Mouse (Mus musculus): ENCODE data around the gene Dynlt1b. TPM values are rescaled to one million over a fixed set of nuclear protein-coding genes. Genes with fewer than 3 reads are reported as not detected.
"Not testable (repeated sequence)": the region's sequence is repeated elsewhere in the genome, so short reads cannot be mapped to it uniquely, and the experiment has no call there.

Dynlt1b gene
- polyA plus RNA-seq, 1 experiment from 2014 or later, result 468 TPM

GRCm38 (mm10) chr17:6445794-6446587, 16.1 kb downstream of the Dynlt1b start:
- ATAC-seq (replicated peaks; ENCODE audit: insufficient number of reproducible peaks, low FRiP score, low TSS enrichment); H3K27ac ChIP-seq (ENCODE audit: low read depth, low read length); H3K4me3 ChIP-seq (ENCODE audit: low read depth, low read length); H3K9me3 ChIP-seq (replicated peaks; ENCODE audit: control insufficient read depth, low read length); H3K27me3 ChIP-seq (ENCODE audit: control insufficient read depth, insufficient read depth, low read length); H3K36me3 ChIP-seq (ENCODE audit: control insufficient read depth, insufficient read depth, low read length); H3K9ac ChIP-seq (ENCODE audit: low read depth, low read length); H3K4me1 ChIP-seq (ENCODE audit: control insufficient read depth, insufficient read depth, low read length); H3K4me2 ChIP-seq: not testable (repeated sequence)
- WGBS (ENCODE audit: insufficient replicate concordance), result 69% methylated on average over 8 of the region's 16 CpGs

GRCm38 (mm10) chr17:6448293-6448692, 18.4 kb downstream of the Dynlt1b start:
- H3K9me3 ChIP-seq (replicated peaks; ENCODE audit: control insufficient read depth, low read length); ATAC-seq (replicated peaks; ENCODE audit: insufficient number of reproducible peaks, low FRiP score, low TSS enrichment); H3K4me1 ChIP-seq (ENCODE audit: control insufficient read depth, insufficient read depth, low read length); H3K4me2 ChIP-seq; H3K9ac ChIP-seq (ENCODE audit: low read depth, low read length); H3K36me3 ChIP-seq (ENCODE audit: control insufficient read depth, insufficient read depth, low read length); H3K27ac ChIP-seq (ENCODE audit: low read depth, low read length); H3K4me3 ChIP-seq (ENCODE audit: low read depth, low read length); H3K27me3 ChIP-seq (ENCODE audit: control insufficient read depth, insufficient read depth, low read length): not testable (repeated sequence)
- WGBS (ENCODE audit: insufficient replicate concordance), result 82% methylated on average over 8 of the region's 8 CpGs

- not testable (repeated sequence) for H3K4me1 ChIP-seq (ENCODE audit: control insufficient read depth, insufficient read depth, low read length); H3K27me3 ChIP-seq (ENCODE audit: control insufficient read depth, insufficient read depth, low read length); H3K27ac ChIP-seq (ENCODE audit: low read depth, low read length); H3K9ac ChIP-seq (ENCODE audit: low read depth, low read length); H3K36me3 ChIP-seq (ENCODE audit: control insufficient read depth, insufficient read depth, low read length); H3K9me3 ChIP-seq (replicated peaks; ENCODE audit: control insufficient read depth, low read length); H3K4me3 ChIP-seq (ENCODE audit: low read depth, low read length); H3K4me2 ChIP-seq; ATAC-seq (replicated peaks; ENCODE audit: insufficient number of reproducible peaks, low FRiP score, low TSS enrichment)
- WGBS (ENCODE audit: insufficient replicate concordance), result 80% methylated on average over 12 of the region's 12 CpGs
Observed at GRCm38 (mm10) chr17:6449166-6449565, 19.3 kb downstream of the Dynlt1b start.

- 88% methylated on average over 2 of the region's 10 CpGs for WGBS (ENCODE audit: insufficient replicate concordance)
- H3K4me1 ChIP-seq (ENCODE audit: control insufficient read depth, insufficient read depth, low read length); H3K36me3 ChIP-seq (ENCODE audit: control insufficient read depth, insufficient read depth, low read length); H3K27me3 ChIP-seq (ENCODE audit: control insufficient read depth, insufficient read depth, low read length); H3K9me3 ChIP-seq (replicated peaks; ENCODE audit: control insufficient read depth, low read length); H3K9ac ChIP-seq (ENCODE audit: low read depth, low read length); H3K4me3 ChIP-seq (ENCODE audit: low read depth, low read length); H3K4me2 ChIP-seq; ATAC-seq (replicated peaks; ENCODE audit: insufficient number of reproducible peaks, low FRiP score, low TSS enrichment); H3K27ac ChIP-seq (ENCODE audit: low read depth, low read length): not testable (repeated sequence)
Observed at GRCm38 (mm10) chr17:6451205-6451604, 21.3 kb downstream of the Dynlt1b start.

- ATAC-seq (replicated peaks; ENCODE audit: insufficient number of reproducible peaks, low FRiP score, low TSS enrichment); H3K36me3 ChIP-seq (ENCODE audit: control insufficient read depth, insufficient read depth, low read length); H3K4me2 ChIP-seq; H3K4me1 ChIP-seq (ENCODE audit: control insufficient read depth, insufficient read depth, low read length); H3K27ac ChIP-seq (ENCODE audit: low read depth, low read length); H3K9ac ChIP-seq (ENCODE audit: low read depth, low read length); H3K27me3 ChIP-seq (ENCODE audit: control insufficient read depth, insufficient read depth, low read length); H3K9me3 ChIP-seq (replicated peaks; ENCODE audit: control insufficient read depth, low read length); H3K4me3 ChIP-seq (ENCODE audit: low read depth, low read length): not testable (repeated sequence)
- WGBS (ENCODE audit: insufficient replicate concordance), result 86% methylated on average over 9 of the region's 11 CpGs
Observed at GRCm38 (mm10) chr17:6452689-6453088, 22.8 kb downstream of the Dynlt1b start.

- not testable (repeated sequence) for H3K4me1 ChIP-seq (ENCODE audit: control insufficient read depth, insufficient read depth, low read length); H3K27ac ChIP-seq (ENCODE audit: low read depth, low read length); H3K4me2 ChIP-seq; H3K9ac ChIP-seq (ENCODE audit: low read depth, low read length); H3K4me3 ChIP-seq (ENCODE audit: low read depth, low read length); H3K9me3 ChIP-seq (replicated peaks; ENCODE audit: control insufficient read depth, low read length); H3K27me3 ChIP-seq (ENCODE audit: control insufficient read depth, insufficient read depth, low read length); H3K36me3 ChIP-seq (ENCODE audit: control insufficient read depth, insufficient read depth, low read length)
- WGBS (ENCODE audit: insufficient replicate concordance), result 81% methylated on average over 2 of the region's 2 CpGs
- 0 out of 2 replicates have a peak, but pooled peaks have one; percentile 24 for ATAC-seq (replicated peaks; ENCODE audit: insufficient number of reproducible peaks, low FRiP score, low TSS enrichment)
Observed at GRCm38 (mm10) chr17:6454703-6455102, 24.8 kb downstream of the Dynlt1b start.

- not testable (repeated sequence) for ATAC-seq (replicated peaks; ENCODE audit: insufficient number of reproducible peaks, low FRiP score, low TSS enrichment); H3K4me1 ChIP-seq (ENCODE audit: control insufficient read depth, insufficient read depth, low read length)
- 92% methylated on average over 11 of the region's 12 CpGs for WGBS (ENCODE audit: insufficient replicate concordance)
Observed at GRCm38 (mm10) chr17:6455883-6456282, 26.0 kb downstream of the Dynlt1b start.

GRCm38 (mm10) chr17:6456614-6457402, 26.9 kb downstream of the Dynlt1b start:
- H3K36me3 ChIP-seq (ENCODE audit: control insufficient read depth, insufficient read depth, low read length); H3K4me3 ChIP-seq (ENCODE audit: low read depth, low read length); ATAC-seq (replicated peaks; ENCODE audit: insufficient number of reproducible peaks, low FRiP score, low TSS enrichment); H3K4me1 ChIP-seq (ENCODE audit: control insufficient read depth, insufficient read depth, low read length); H3K27ac ChIP-seq (ENCODE audit: low read depth, low read length); H3K27me3 ChIP-seq (ENCODE audit: control insufficient read depth, insufficient read depth, low read length); H3K4me2 ChIP-seq; H3K9me3 ChIP-seq (replicated peaks; ENCODE audit: control insufficient read depth, low read length); H3K9ac ChIP-seq (ENCODE audit: low read depth, low read length): not testable (repeated sequence)
- 83% methylated on average over 13 of the region's 22 CpGs for whole genome bisulfite sequencing (ENCODE audit: insufficient replicate concordance)

More at GRCm38 (mm10) chr17:6455883-6456282, 26.0 kb downstream of the Dynlt1b start:
- not testable (repeated sequence) for H3K27me3 ChIP-seq (ENCODE audit: control insufficient read depth, insufficient read depth, low read length); H3K4me3 ChIP-seq (ENCODE audit: low read depth, low read length); H3K9me3 ChIP-seq (replicated peaks; ENCODE audit: control insufficient read depth, low read length); H3K4me2 ChIP-seq; H3K27ac ChIP-seq (ENCODE audit: low read depth, low read length); H3K36me3 ChIP-seq (ENCODE audit: control insufficient read depth, insufficient read depth, low read length); H3K9ac ChIP-seq (ENCODE audit: low read depth, low read length)
